Mouse (Mus musculus): ENCODE measurements at regions not wholly inside any gene's neighbourhood (a gene's known extent, or its start where the extent isn't known, plus 50 kb on each side); places are given as distances from the start of the nearest gene placed in this dataset.

GRCm38 (mm10) chr12:93549900-93550299, 1700.9 kb upstream of the Sel1l start:
- no peaks in the 10 kb centered on the region for H3K9me3 ChIP-seq (replicated peaks; ENCODE audit: control insufficient read depth, low read length)
- ATAC-seq (ENCODE audit: low read depth) = no peak
- no peak overlapping the region for H3K4me3 ChIP-seq (ENCODE audit: low read depth, low read length)
- H3K36me3 ChIP-seq (ENCODE audit: control insufficient read depth, insufficient read depth) = no peaks in the 10 kb centered on the region
- no peak overlapping the region for H3K9ac ChIP-seq (ENCODE audit: low read depth, low read length)
- H3K27me3 ChIP-seq (ENCODE audit: control insufficient read depth, insufficient read depth, low read depth, low read length) = no peaks in the 10 kb centered on the region
- no peak overlapping the region for H3K27ac ChIP-seq (ENCODE audit: low read length)
- WGBS (ENCODE audit: insufficient replicate concordance) = 31% methylated on average over 4 of the region's 4 CpGs
- H3K4me1 ChIP-seq (ENCODE audit: control insufficient read depth, low read depth, low read length) = no peaks in the 10 kb centered on the region
- H3K4me2 ChIP-seq (ENCODE audit: low read depth, low read length) = no peak overlapping the region

DNA sequence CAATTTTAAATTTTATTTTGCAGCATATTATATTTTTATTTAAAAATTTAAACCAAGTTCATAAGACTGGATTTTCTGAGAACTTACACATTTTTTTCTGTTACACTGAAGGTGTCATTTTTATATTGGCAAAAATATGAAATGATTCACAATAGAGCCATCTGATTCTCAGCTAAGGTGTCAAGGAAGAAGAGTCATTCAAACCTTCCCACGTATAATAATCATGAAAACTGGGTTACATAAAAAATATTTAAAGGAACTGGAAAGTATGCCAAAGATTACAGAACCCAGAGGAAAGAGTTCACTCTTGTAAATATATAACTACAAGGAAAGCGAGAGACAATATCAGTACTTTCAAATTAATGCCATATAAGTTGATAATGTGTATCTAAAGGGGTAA, 1674.5 kb upstream of the Sel1l start:
- H3K4me2 ChIP-seq (ENCODE audit: low read depth, low read length) = no peak overlapping the region
- no peaks in the 10 kb centered on the region for H3K9me3 ChIP-seq (replicated peaks; ENCODE audit: control insufficient read depth, low read length)
- no peak overlapping the region for H3K9ac ChIP-seq (ENCODE audit: low read depth, low read length)
- WGBS (ENCODE audit: insufficient replicate concordance) = 52% methylated on average over 2 of the region's 2 CpGs
- H3K27ac ChIP-seq (ENCODE audit: low read length) = no peak overlapping the region
- no peaks in the 10 kb centered on the region for H3K36me3 ChIP-seq (ENCODE audit: control insufficient read depth, insufficient read depth)
- no peaks in the 10 kb centered on the region for H3K27me3 ChIP-seq (ENCODE audit: control insufficient read depth, insufficient read depth, low read depth, low read length)
- H3K4me3 ChIP-seq (ENCODE audit: low read depth, low read length) = no peak overlapping the region
- ATAC-seq (ENCODE audit: low read depth) = no peak
- no peaks in the 10 kb centered on the region for H3K4me1 ChIP-seq (ENCODE audit: control insufficient read depth, low read depth, low read length)

DNA sequence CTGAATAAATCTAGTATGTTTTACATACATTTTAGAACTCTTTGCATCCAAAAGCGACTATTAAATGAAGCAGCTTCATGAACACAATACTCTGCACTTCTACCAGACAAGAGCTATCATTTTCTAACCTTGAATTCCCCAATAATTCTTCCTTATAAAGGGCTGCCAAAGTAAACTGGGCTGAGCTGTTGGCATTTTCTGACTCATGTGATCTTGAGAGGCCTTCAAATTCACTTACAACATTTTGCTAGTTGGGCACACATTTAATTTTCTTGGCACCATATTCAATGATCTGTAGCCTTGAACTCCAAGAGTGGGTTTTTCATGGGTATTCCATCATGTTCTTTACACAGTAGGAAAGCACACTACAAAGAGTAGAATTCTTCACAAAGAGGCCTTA, 1637.4 kb upstream of the Sel1l start:
- 45% methylated on average over 1 of the region's 1 CpGs for WGBS (ENCODE audit: insufficient replicate concordance)

GRCm38 (mm10) chr12:93462106-93462505, 1613.1 kb upstream of the Sel1l start:
- Histone ChIP-seq H3K27ac (ENCODE audit: low read length) (no peak overlapping the region), H3K4me3 (ENCODE audit: low read depth, low read length) (no peak overlapping the region), H3K4me1 (ENCODE audit: control insufficient read depth, low read depth, low read length) (no peaks in the 10 kb centered on the region), H3K4me2 (ENCODE audit: low read depth, low read length) (no peak overlapping the region), H3K27me3 (ENCODE audit: control insufficient read depth, insufficient read depth, low read depth, low read length) (no peaks in the 10 kb centered on the region), H3K9me3 (replicated peaks; ENCODE audit: control insufficient read depth, low read length) (no peaks in the 10 kb centered on the region), H3K9ac (ENCODE audit: low read depth, low read length) (no peak overlapping the region), H3K36me3 (ENCODE audit: control insufficient read depth, insufficient read depth) (no peaks in the 10 kb centered on the region)
- no peak for ATAC-seq (ENCODE audit: low read depth)

More for the DNA sequence above, 1637.4 kb upstream of the Sel1l start:
- no peak overlapping the region for H3K27ac ChIP-seq (ENCODE audit: low read length)
- H3K36me3 ChIP-seq (ENCODE audit: control insufficient read depth, insufficient read depth) = no peaks in the 10 kb centered on the region
- no peaks in the 10 kb centered on the region for H3K4me1 ChIP-seq (ENCODE audit: control insufficient read depth, low read depth, low read length)
- ATAC-seq (ENCODE audit: low read depth) = no peak
- no peaks in the 10 kb centered on the region for H3K9me3 ChIP-seq (replicated peaks; ENCODE audit: control insufficient read depth, low read length)
- no peak overlapping the region for H3K4me2 ChIP-seq (ENCODE audit: low read depth, low read length)
- H3K27me3 ChIP-seq (ENCODE audit: control insufficient read depth, insufficient read depth, low read depth, low read length) = no peaks in the 10 kb centered on the region
- H3K4me3 ChIP-seq (ENCODE audit: low read depth, low read length) = no peak overlapping the region
- no peak overlapping the region for H3K9ac ChIP-seq (ENCODE audit: low read depth, low read length)

DNA sequence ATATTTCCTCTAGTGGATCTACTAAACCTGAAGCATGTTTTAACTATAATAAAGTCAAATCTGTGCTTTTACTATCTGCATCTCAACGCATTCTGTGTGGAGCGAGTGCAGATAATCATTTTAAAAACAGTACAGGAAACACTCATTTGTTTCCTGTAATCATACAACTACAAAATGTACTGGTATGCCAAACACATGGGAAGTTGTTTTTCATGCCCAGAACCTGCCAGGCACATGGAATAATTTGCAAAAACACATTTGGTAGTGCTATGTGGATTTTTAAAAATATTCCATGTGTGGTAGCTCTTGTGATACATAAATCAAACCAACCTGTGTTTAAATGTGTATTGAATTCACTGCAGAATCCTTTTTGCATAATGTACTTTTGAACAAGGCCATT, 1600.5 kb upstream of the Sel1l start:
- ATAC-seq (ENCODE audit: low read depth) = no peak
- H3K9ac ChIP-seq (ENCODE audit: low read depth, low read length) = no peak overlapping the region
- H3K9me3 ChIP-seq (replicated peaks; ENCODE audit: control insufficient read depth, low read length) = no peaks in the 10 kb centered on the region
- no peak overlapping the region for H3K4me2 ChIP-seq (ENCODE audit: low read depth, low read length)
- no peaks in the 10 kb centered on the region for H3K36me3 ChIP-seq (ENCODE audit: control insufficient read depth, insufficient read depth)
- H3K4me1 ChIP-seq (ENCODE audit: control insufficient read depth, low read depth, low read length) = no peaks in the 10 kb centered on the region
- WGBS (ENCODE audit: insufficient replicate concordance) = 57% methylated on average over 2 of the region's 2 CpGs
- no peak overlapping the region for H3K27ac ChIP-seq (ENCODE audit: low read length)
- H3K27me3 ChIP-seq (ENCODE audit: control insufficient read depth, insufficient read depth, low read depth, low read length) = no peaks in the 10 kb centered on the region
- no peak overlapping the region for H3K4me3 ChIP-seq (ENCODE audit: low read depth, low read length)

DNA sequence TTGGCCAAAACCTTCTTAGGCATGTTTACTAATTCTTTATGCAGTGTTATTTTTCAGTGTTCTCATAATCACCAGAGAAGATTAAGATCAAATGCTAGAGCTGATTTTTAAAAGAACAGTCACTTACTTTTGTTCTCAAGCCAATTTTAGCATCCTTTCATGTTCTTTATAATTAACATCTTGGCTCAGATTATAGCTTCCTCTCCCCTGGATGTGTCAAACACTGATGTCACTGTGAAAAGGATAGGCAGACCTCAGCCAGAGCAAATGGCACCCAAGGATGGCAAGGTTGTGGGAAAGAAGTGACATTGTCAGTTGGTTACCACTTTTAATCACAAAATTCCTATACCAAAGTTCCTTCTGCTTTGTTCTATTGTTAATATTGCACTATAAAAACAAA, 1580.3 kb upstream of the Sel1l start:
- no peaks in the 10 kb centered on the region for H3K27me3 ChIP-seq (ENCODE audit: control insufficient read depth, insufficient read depth, low read depth, low read length)
- no peak for ATAC-seq (ENCODE audit: low read depth)
- no peaks in the 10 kb centered on the region for H3K9me3 ChIP-seq (replicated peaks; ENCODE audit: control insufficient read depth, low read length)
- no peak overlapping the region for H3K4me2 ChIP-seq (ENCODE audit: low read depth, low read length)
- H3K36me3 ChIP-seq (ENCODE audit: control insufficient read depth, insufficient read depth) = no peaks in the 10 kb centered on the region
- H3K9ac ChIP-seq (ENCODE audit: low read depth, low read length) = no peak overlapping the region
- no peaks in the 10 kb centered on the region for H3K4me1 ChIP-seq (ENCODE audit: control insufficient read depth, low read depth, low read length)
- no peak overlapping the region for H3K4me3 ChIP-seq (ENCODE audit: low read depth, low read length)
- no peak overlapping the region for H3K27ac ChIP-seq (ENCODE audit: low read length)

- no peak for ATAC-seq (ENCODE audit: low read depth)
- Histone ChIP-seq H3K27me3 (ENCODE audit: control insufficient read depth, insufficient read depth, low read depth, low read length) (no peaks in the 10 kb centered on the region), H3K27ac (ENCODE audit: low read length) (no peak overlapping the region), H3K36me3 (ENCODE audit: control insufficient read depth, insufficient read depth) (no peaks in the 10 kb centered on the region), H3K4me2 (ENCODE audit: low read depth, low read length) (no peak overlapping the region), H3K4me1 (ENCODE audit: control insufficient read depth, low read depth, low read length) (no peaks in the 10 kb centered on the region), H3K9me3 (replicated peaks; ENCODE audit: control insufficient read depth, low read length) (no peaks in the 10 kb centered on the region), H3K9ac (ENCODE audit: low read depth, low read length) (no peak overlapping the region), H3K4me3 (ENCODE audit: low read depth, low read length) (no peak overlapping the region)
- WGBS (ENCODE audit: insufficient replicate concordance) = 70% methylated on average over 2 of the region's 2 CpGs
Measured at GRCm38 (mm10) chr12:93427988-93428387, 1579.0 kb upstream of the Sel1l start.

DNA sequence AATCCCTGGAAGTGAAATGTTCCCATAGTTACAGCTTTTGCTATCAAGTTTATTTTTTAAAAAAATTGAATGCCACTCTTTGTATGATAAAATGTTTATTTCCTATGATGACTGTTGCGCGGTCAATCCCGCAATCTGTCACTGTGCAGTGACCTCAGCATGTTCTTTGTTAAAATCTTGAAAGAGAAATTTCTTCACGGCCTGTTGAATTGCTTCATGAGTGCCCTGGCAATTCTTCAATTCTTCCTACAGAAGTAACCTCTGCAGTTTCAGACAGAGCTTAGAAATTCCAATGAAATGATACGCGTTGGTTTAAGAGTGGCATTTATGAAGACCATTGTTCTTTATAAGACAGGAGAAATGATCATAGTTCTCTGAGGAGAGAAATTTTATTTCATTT, 1567.4 kb upstream of the Sel1l start:
- H3K4me3 ChIP-seq (ENCODE audit: low read depth, low read length) = no peak overlapping the region
- no peak overlapping the region for H3K4me2 ChIP-seq (ENCODE audit: low read depth, low read length)
- no peaks in the 10 kb centered on the region for H3K4me1 ChIP-seq (ENCODE audit: control insufficient read depth, low read depth, low read length)
- H3K9ac ChIP-seq (ENCODE audit: low read depth, low read length) = no peak overlapping the region
- H3K9me3 ChIP-seq (replicated peaks; ENCODE audit: control insufficient read depth, low read length) = no peaks in the 10 kb centered on the region
- WGBS (ENCODE audit: insufficient replicate concordance) = 74% methylated on average over 6 of the region's 6 CpGs
- ATAC-seq (ENCODE audit: low read depth) = no peak
- H3K36me3 ChIP-seq (ENCODE audit: control insufficient read depth, insufficient read depth) = no peaks in the 10 kb centered on the region
- H3K27ac ChIP-seq (ENCODE audit: low read length) = no peak overlapping the region
- H3K27me3 ChIP-seq (ENCODE audit: control insufficient read depth, insufficient read depth, low read depth, low read length) = no peaks in the 10 kb centered on the region

GRCm38 (mm10) chr12:93415791-93416190, 1566.8 kb upstream of the Sel1l start:
- no peak overlapping the region for H3K27ac ChIP-seq (ENCODE audit: low read length)
- no peak overlapping the region for H3K4me3 ChIP-seq (ENCODE audit: low read depth, low read length)
- H3K4me2 ChIP-seq (ENCODE audit: low read depth, low read length) = no peak overlapping the region
- H3K9ac ChIP-seq (ENCODE audit: low read depth, low read length) = no peak overlapping the region
- no peaks in the 10 kb centered on the region for H3K9me3 ChIP-seq (replicated peaks; ENCODE audit: control insufficient read depth, low read length)
- no peaks in the 10 kb centered on the region for H3K27me3 ChIP-seq (ENCODE audit: control insufficient read depth, insufficient read depth, low read depth, low read length)
- no peak for ATAC-seq (ENCODE audit: low read depth)
- no peaks in the 10 kb centered on the region for H3K4me1 ChIP-seq (ENCODE audit: control insufficient read depth, low read depth, low read length)
- 36% methylated on average over 1 of the region's 1 CpGs for WGBS (ENCODE audit: insufficient replicate concordance)
- no peaks in the 10 kb centered on the region for H3K36me3 ChIP-seq (ENCODE audit: control insufficient read depth, insufficient read depth)

GRCm38 (mm10) chr12:93385578-93385977, 1536.6 kb upstream of the Sel1l start:
- H3K9me3 ChIP-seq (replicated peaks; ENCODE audit: control insufficient read depth, low read length) = no peaks in the 10 kb centered on the region
- H3K27me3 ChIP-seq (ENCODE audit: control insufficient read depth, insufficient read depth, low read depth, low read length) = no peaks in the 10 kb centered on the region
- no peaks in the 10 kb centered on the region for H3K4me1 ChIP-seq (ENCODE audit: control insufficient read depth, low read depth, low read length)
- H3K9ac ChIP-seq (ENCODE audit: low read depth, low read length) = no peak overlapping the region
- no peak overlapping the region for H3K27ac ChIP-seq (ENCODE audit: low read length)
- ATAC-seq (ENCODE audit: low read depth) = no peak
- H3K36me3 ChIP-seq (ENCODE audit: control insufficient read depth, insufficient read depth) = no peaks in the 10 kb centered on the region
- WGBS (ENCODE audit: insufficient replicate concordance) = 9% methylated on average over 2 of the region's 2 CpGs
- H3K4me2 ChIP-seq (ENCODE audit: low read depth, low read length) = no peak overlapping the region
- H3K4me3 ChIP-seq (ENCODE audit: low read depth, low read length) = no peak overlapping the region

Data from liver, embryonic 16.5 days (tissue).